Mouse (Mus musculus): ENCODE results near the gene Sprr2a2. TPM values are rescaled to one million over a fixed set of nuclear protein-coding genes. Genes with fewer than 3 reads are reported as not detected.
"Not testable (repeated sequence)": the region's sequence is repeated elsewhere in the genome, so short reads cannot be mapped to it uniquely, and the experiment has no call there.

The Sprr2a2 gene
- polyA plus RNA-seq, 1 experiment from 2014 or later: 0.41 TPM

- not testable (repeated sequence) for H3K36me3 ChIP-seq (ENCODE audit: insufficient read depth, low read length); H3K4me3 ChIP-seq (ENCODE audit: low read depth, low read length); H3K4me1 ChIP-seq (ENCODE audit: insufficient read depth, low read depth, low read length); H3K27me3 ChIP-seq (replicated peaks; ENCODE audit: insufficient read depth, low read length); H3K9ac ChIP-seq (replicated peaks; ENCODE audit: low read depth); H3K9me3 ChIP-seq (ENCODE audit: low read length); ATAC-seq; DNase-seq (ENCODE audit: low spot score); H3K4me2 ChIP-seq (replicated peaks; ENCODE audit: low read depth, low read length); H3K27ac ChIP-seq (ENCODE audit: low read length)
- WGBS: no CpG with 5 or more reads among the region's 2 CpGs
These were observed 47.7 kb downstream of the Sprr2a2 start for GRCm38 (mm10) chr3:92263462-92263861.

DNA sequence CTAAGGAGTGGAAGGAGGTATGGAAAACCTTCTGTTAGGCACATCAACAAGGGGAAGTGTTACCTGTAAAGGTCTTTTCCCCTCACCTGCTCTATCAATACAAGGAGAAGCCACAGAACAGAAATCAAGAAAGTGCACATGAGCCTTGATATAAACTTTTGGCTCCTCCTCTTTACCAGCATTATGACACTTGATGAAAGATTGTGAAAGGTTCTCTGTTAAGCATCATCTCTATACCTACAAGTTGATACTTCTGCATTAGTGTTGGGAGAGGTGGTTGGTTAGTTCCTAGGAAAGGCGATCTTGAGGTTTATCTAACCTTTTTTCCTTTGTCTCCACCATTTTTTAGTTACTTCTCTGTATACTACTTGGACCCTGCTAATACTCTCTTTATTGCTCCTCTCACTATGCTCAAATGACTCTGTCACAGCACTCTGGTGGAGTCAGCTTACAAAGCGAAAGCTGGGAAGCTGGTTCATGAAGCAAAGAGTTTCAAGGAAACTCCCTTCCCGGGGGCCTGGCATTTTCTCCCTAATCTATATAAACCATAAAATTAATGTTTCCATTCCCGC is 55.8 kb downstream of the Sprr2a2 start:
- H3K4me1 ChIP-seq (ENCODE audit: insufficient read depth, low read depth, low read length); H3K9me3 ChIP-seq (ENCODE audit: low read length); H3K4me2 ChIP-seq (replicated peaks; ENCODE audit: low read depth, low read length); H3K4me3 ChIP-seq (ENCODE audit: low read depth, low read length); DNase-seq (ENCODE audit: low spot score); H3K9ac ChIP-seq (replicated peaks; ENCODE audit: low read depth); ATAC-seq; H3K27me3 ChIP-seq (replicated peaks; ENCODE audit: insufficient read depth, low read length); H3K36me3 ChIP-seq (ENCODE audit: insufficient read depth, low read length); H3K27ac ChIP-seq (ENCODE audit: low read length): not testable (repeated sequence)
- WGBS: no CpG with 5 or more reads among the region's 4 CpGs

- DNase-seq (ENCODE audit: low spot score); ATAC-seq; H3K9ac ChIP-seq (replicated peaks; ENCODE audit: low read depth); H3K4me1 ChIP-seq (ENCODE audit: insufficient read depth, low read depth, low read length); H3K4me3 ChIP-seq (ENCODE audit: low read depth, low read length); H3K9me3 ChIP-seq (ENCODE audit: low read length); H3K4me2 ChIP-seq (replicated peaks; ENCODE audit: low read depth, low read length); H3K36me3 ChIP-seq (ENCODE audit: insufficient read depth, low read length); H3K27ac ChIP-seq (ENCODE audit: low read length); H3K27me3 ChIP-seq (replicated peaks; ENCODE audit: insufficient read depth, low read length): not testable (repeated sequence)
These were observed 57.8 kb downstream of the Sprr2a2 start for GRCm38 (mm10) chr3:92273504-92273903.

DNA sequence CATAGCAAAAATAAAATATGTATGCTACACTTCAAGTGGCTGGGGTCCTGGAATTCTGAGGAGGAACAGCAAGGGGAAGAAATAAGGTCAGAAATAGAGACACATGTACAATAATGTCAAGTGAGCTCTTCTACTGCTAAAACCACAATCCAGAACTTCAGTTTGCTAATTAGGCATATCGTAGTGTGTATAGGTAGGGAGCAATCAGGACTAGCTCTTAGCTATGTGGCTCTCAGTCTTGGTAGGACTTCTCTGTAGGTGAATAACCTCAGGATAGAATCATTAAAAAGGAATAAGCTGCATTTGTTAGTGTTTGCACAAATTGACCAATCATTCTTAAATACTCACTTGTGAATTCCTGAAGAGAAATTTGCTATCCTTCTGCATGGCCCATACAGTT is 58.3 kb downstream of the Sprr2a2 start:
- not testable (repeated sequence) for DNase-seq (ENCODE audit: low spot score); H3K9me3 ChIP-seq (ENCODE audit: low read length); H3K4me3 ChIP-seq (ENCODE audit: low read depth, low read length); H3K36me3 ChIP-seq (ENCODE audit: insufficient read depth, low read length); H3K27ac ChIP-seq (ENCODE audit: low read length); H3K4me2 ChIP-seq (replicated peaks; ENCODE audit: low read depth, low read length); H3K9ac ChIP-seq (replicated peaks; ENCODE audit: low read depth); ATAC-seq; H3K4me1 ChIP-seq (ENCODE audit: insufficient read depth, low read depth, low read length); H3K27me3 ChIP-seq (replicated peaks; ENCODE audit: insufficient read depth, low read length)
- WGBS: no CpG with 5 or more reads among the region's 1 CpGs

GRCm38 (mm10) chr3:92279663-92280062 is 63.9 kb downstream of the Sprr2a2 start:
- not testable (repeated sequence) for H3K9ac ChIP-seq (replicated peaks; ENCODE audit: low read depth); H3K27ac ChIP-seq (ENCODE audit: low read length); H3K4me1 ChIP-seq (ENCODE audit: insufficient read depth, low read depth, low read length); H3K36me3 ChIP-seq (ENCODE audit: insufficient read depth, low read length); H3K4me3 ChIP-seq (ENCODE audit: low read depth, low read length); H3K4me2 ChIP-seq (replicated peaks; ENCODE audit: low read depth, low read length); H3K9me3 ChIP-seq (ENCODE audit: low read length); DNase-seq (ENCODE audit: low spot score); ATAC-seq; H3K27me3 ChIP-seq (replicated peaks; ENCODE audit: insufficient read depth, low read length)

DNA sequence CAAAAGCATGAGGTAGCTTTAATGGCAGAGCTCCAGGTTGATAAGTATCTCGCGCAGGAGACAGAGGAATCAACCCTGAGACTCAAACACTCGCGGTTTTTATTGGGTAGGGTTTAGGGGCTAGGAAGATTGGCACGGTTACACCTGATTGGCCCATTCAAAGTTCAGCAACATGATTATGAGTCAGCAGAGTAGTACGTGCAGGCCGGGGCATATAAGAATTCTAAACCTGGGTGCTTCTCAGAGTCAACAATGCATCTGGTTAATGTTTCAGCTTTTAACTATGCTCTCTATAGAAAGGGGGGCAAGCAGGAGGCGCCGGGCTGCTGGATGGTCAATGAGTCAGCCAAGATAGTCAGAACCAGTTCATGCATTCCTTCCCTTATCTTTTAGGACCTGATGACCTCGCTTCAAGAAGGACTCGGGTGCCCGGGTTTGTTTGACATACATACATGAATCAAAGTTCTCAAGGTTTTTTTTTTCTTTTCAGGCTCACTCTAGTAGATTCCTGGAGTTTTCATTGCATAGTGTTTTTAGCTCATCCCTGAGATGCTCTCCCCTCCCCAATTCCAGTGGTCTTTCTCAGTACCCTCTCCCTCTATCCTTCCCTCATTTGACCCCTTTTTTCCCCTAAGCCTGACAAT is 65.4 kb downstream of the Sprr2a2 start:
- ATAC-seq (peak; percentile 71), DNase-seq (ENCODE audit: low spot score) (peak; percentile 39)
- H3K27ac ChIP-seq (ENCODE audit: low read length); H3K9ac ChIP-seq (replicated peaks; ENCODE audit: low read depth); H3K4me3 ChIP-seq (ENCODE audit: low read depth, low read length); H3K4me2 ChIP-seq (replicated peaks; ENCODE audit: low read depth, low read length); H3K36me3 ChIP-seq (ENCODE audit: insufficient read depth, low read length); H3K27me3 ChIP-seq (replicated peaks; ENCODE audit: insufficient read depth, low read length); H3K4me1 ChIP-seq (ENCODE audit: insufficient read depth, low read depth, low read length); H3K9me3 ChIP-seq (ENCODE audit: low read length): not testable (repeated sequence)
- WGBS: 22% methylated on average over 5 of the region's 12 CpGs

- H3K27ac ChIP-seq (ENCODE audit: low read length); H3K27me3 ChIP-seq (replicated peaks; ENCODE audit: insufficient read depth, low read length); H3K36me3 ChIP-seq (ENCODE audit: insufficient read depth, low read length); H3K9me3 ChIP-seq (ENCODE audit: low read length); DNase-seq (ENCODE audit: low spot score); H3K4me2 ChIP-seq (replicated peaks; ENCODE audit: low read depth, low read length); H3K9ac ChIP-seq (replicated peaks; ENCODE audit: low read depth); H3K4me3 ChIP-seq (ENCODE audit: low read depth, low read length); H3K4me1 ChIP-seq (ENCODE audit: insufficient read depth, low read depth, low read length); ATAC-seq: not testable (repeated sequence)
- WGBS: 71% methylated on average over 1 of the region's 1 CpGs
These were observed 69.4 kb downstream of the Sprr2a2 start, which contains the start of gene Sprr2a3 for GRCm38 (mm10) chr3:92285101-92285500. TSS of gene Sprr2a3 (plus strand) at chr3:92285417.

- not testable (repeated sequence) for ATAC-seq
- 69% methylated on average over 3 of the region's 6 CpGs for WGBS
These were observed 72.8 kb downstream of the Sprr2a2 start for GRCm38 (mm10) chr3:92288489-92288888.

More at GRCm38 (mm10) chr3:92288489-92288888, 72.8 kb downstream of the Sprr2a2 start:
- not testable (repeated sequence) for H3K27me3 ChIP-seq (replicated peaks; ENCODE audit: insufficient read depth, low read length); H3K4me1 ChIP-seq (ENCODE audit: insufficient read depth, low read depth, low read length); H3K36me3 ChIP-seq (ENCODE audit: insufficient read depth, low read length); DNase-seq (ENCODE audit: low spot score); H3K4me2 ChIP-seq (replicated peaks; ENCODE audit: low read depth, low read length); H3K4me3 ChIP-seq (ENCODE audit: low read depth, low read length); H3K27ac ChIP-seq (ENCODE audit: low read length); H3K9ac ChIP-seq (replicated peaks; ENCODE audit: low read depth); H3K9me3 ChIP-seq (ENCODE audit: low read length)
